Comparison of ENCODE assay signal across 9 mouse cellular contexts in genomic region chr7:36707681-36708350, GRCm38 (mm10). TPM values are rescaled to one million over a fixed set of nuclear protein-coding genes. Genes with fewer than 3 reads are reported as not detected.
DNase-seq lines count a peak whose midpoint lies in the region; ATAC-seq lines count a peak whose summit lies in the region.
"Had no signal": no experiment of that assay in that cellular context is flagged by ENCODE, and none has a peak within 500 bp of the region (broad histone marks: within the 10 kb centered on the region; RNA-seq: fewer than 3 reads in every experiment).

No protein-coding gene starts in this region.

- 17% methylated on average over 17 of the region's 17 CpGs for WGBS in intestine, embryonic 16.5 days
- 76% methylated on average over 17 of the region's 17 CpGs for WGBS in midbrain, embryonic 11.5 days

- H3K4me1 ChIP-seq in intestine, embryonic 16.5 days (ENCODE audit: control insufficient read depth, insufficient read depth, low read length), result peaks cover 21% of the 10 kb centered on the region
- peaks cover 22% of the 10 kb centered on the region for H3K4me1 ChIP-seq in midbrain, embryonic 11.5 days (ENCODE audit: control insufficient read depth, insufficient read depth, low read length)

- DNase-seq in heart, adult 11 months, result peak; percentile 91
- no peak for DNase-seq in heart, adult 18-20 months
- peak; percentile 64 for DNase-seq in embryo, embryonic 9.5 days (ENCODE audit: extremely low spot score)
- no peak for DNase-seq in midbrain, embryonic 11.5 days (ENCODE audit: low spot score, missing footprints)
- no peak for DNase-seq in adrenal gland, adult 18-20 months (ENCODE audit: low spot score in 2 of 2)

- no peaks in the 10 kb centered on the region for H3K27me3 ChIP-seq in intestine, embryonic 16.5 days (replicated peaks; ENCODE audit: control insufficient read depth, insufficient read depth, low read length)
- no peaks in the 10 kb centered on the region for H3K27me3 ChIP-seq in midbrain, embryonic 11.5 days (ENCODE audit: control insufficient read depth, insufficient read depth, low read length)
- H3K27me3 ChIP-seq: CH12.LX had no signal

- ATAC-seq in intestine, embryonic 16.5 days, result peak; percentile 76
- peak; percentile 41; the same call in 1 of the 2 replicates for ATAC-seq in midbrain, embryonic 11.5 days (ENCODE audit: low FRiP score)
- ATAC-seq in CD4-positive, CD25-positive, alpha-beta regulatory T cell, adult 4 months, result no peak
- no peak for ATAC-seq in erythroid progenitor cell, adult 5-6 weeks (replicated peaks; ENCODE audit: low FRiP score, poor library complexity, severe bottlenecking)

- H3K4me2 ChIP-seq in intestine, embryonic 16.5 days (ENCODE audit: low read depth, low read length), result peak overlapping the region; percentile 54
- H3K4me2 ChIP-seq in midbrain, embryonic 11.5 days, result no peak overlapping the region

- peak overlapping the region; percentile 53 for H3K9ac ChIP-seq in intestine, embryonic 16.5 days (ENCODE audit: low read depth, low read length)
- no peak overlapping the region; the same call in 1 of the 2 replicates for H3K9ac ChIP-seq in midbrain, embryonic 11.5 days (ENCODE audit: low read length)

- no peaks in the 10 kb centered on the region for H3K9me3 ChIP-seq in intestine, embryonic 16.5 days (ENCODE audit: control insufficient read depth, low read length)
- no peaks in the 10 kb centered on the region for H3K9me3 ChIP-seq in midbrain, embryonic 11.5 days (ENCODE audit: control insufficient read depth, low read length)

- no peaks in the 10 kb centered on the region for H3K36me3 ChIP-seq in intestine, embryonic 16.5 days (ENCODE audit: control insufficient read depth, insufficient read depth, low read length)
- no peaks in the 10 kb centered on the region for H3K36me3 ChIP-seq in midbrain, embryonic 11.5 days (ENCODE audit: control insufficient read depth, insufficient read depth, low read length)

- peak overlapping the region; percentile 65 for H3K27ac ChIP-seq in intestine, embryonic 16.5 days (ENCODE audit: low read length)
- no peak overlapping the region for H3K27ac ChIP-seq in midbrain, embryonic 11.5 days (ENCODE audit: low read depth, low read length)

- H3K4me3 ChIP-seq in intestine, embryonic 16.5 days (ENCODE audit: low read length), result peak overlapping the region; percentile 10
- no peak overlapping the region for H3K4me3 ChIP-seq in midbrain, embryonic 11.5 days (ENCODE audit: low read depth, low read length)

RNA-seq across cellular contexts. Expression of gene Tshz3, which starts 9.9 kb away (rescaled TPM):
- 1 to 10 TPM; 2.4 to 2.7 TPM for total RNA-seq in heart, adult 18-20 months (2021)
- polyA plus RNA-seq in intestine, embryonic 16.5 days (2015; fragmentation: Nextera tagmentation; extraction: Ambion mirVana), result 9.7 and 10.4 TPM in 2 replicates
- 3.2 and 4.1 TPM in 2 replicates for polyA plus RNA-seq in midbrain, embryonic 11.5 days (2014; fragmentation: Nextera tagmentation; extraction: Ambion mirVana)
- not detected for polyA plus RNA-seq in CD4-positive, CD25-positive, alpha-beta regulatory T cell, adult 4 months (2017; shearing (Covaris generic))
- total RNA-seq in adrenal gland, adult 18-20 months (2021), result 1 to 10 TPM; 3.4 to 3.8 TPM
- total RNA-seq in erythroid progenitor cell, adult 5-6 weeks (2015; ENCODE audit: low replicate concordance), result 0.42 TPM in 1 of 2 replicates, not detected in the other
- not detected in 2 replicates for total RNA-seq in erythroid progenitor cell, adult 5-6 weeks (2017; ENCODE audit: low replicate concordance)
- total RNA-seq: CH12.LX had no signal

Comparison
In these comparisons a context has a peak if more than half of its experiments do, and no peak if none do; other contexts are left out.
1. DNase-seq: peak in heart, adult 11 months (single experiment) and embryo, embryonic 9.5 days (single experiment); none in heart, adult 18-20 months (0 of 2), midbrain, embryonic 11.5 days (single experiment) and adrenal gland, adult 18-20 months (0 of 2).
2. ATAC-seq: peak in intestine, embryonic 16.5 days (single experiment) and midbrain, embryonic 11.5 days (single experiment); none in CD4-positive, CD25-positive, alpha-beta regulatory T cell, adult 4 months (single experiment) and erythroid progenitor cell, adult 5-6 weeks (single experiment).